Mouse (Mus musculus) 416B (cell line): Measurements from ENCODE around the gene Cep19.
"Not testable (repeated sequence)": the region's sequence is repeated elsewhere in the genome, so short reads cannot be mapped to it uniquely, and the experiment has no call there.

Experiments
- DNase-seq: peaks from one replicate; pipeline ENCODE4 v3.0.0; 2011; ENCODE audit warnings: low read depth

The Cep19 gene

DNA sequence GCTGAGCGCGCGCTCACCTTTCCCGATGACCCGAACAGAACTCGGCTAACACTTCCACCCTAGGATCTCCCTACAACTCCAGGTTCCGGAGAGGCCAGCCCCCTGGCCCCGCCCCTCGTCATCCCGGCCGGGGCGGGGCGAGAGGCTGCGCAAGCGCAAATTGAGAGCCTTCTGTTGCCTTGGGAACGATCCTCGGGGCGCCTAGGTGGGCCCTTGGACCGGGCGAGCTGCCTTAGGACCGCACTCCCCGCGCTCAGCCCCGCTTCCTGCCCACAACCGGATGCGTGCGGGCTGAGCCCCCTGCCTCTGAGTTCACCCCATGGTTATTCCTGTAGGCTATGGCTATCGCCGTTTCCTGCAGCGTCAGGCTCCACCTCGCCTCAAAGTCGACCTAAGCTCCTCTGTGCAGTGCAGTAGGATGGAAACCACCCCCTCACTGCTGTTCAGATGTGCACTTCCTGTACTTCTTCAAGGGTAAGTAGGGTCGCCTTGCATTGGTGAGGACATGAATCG is at the start of gene Cep19, which contains the start of gene Pigx:
Gene Cep19 (plus strand): TSS at position 163 of the 513 bp plus-strand sequence.
Gene Pigx (minus strand): TSS at position 103 of the 513 bp plus-strand sequence.
- peak; percentile 91 for DNase-seq

DNA sequence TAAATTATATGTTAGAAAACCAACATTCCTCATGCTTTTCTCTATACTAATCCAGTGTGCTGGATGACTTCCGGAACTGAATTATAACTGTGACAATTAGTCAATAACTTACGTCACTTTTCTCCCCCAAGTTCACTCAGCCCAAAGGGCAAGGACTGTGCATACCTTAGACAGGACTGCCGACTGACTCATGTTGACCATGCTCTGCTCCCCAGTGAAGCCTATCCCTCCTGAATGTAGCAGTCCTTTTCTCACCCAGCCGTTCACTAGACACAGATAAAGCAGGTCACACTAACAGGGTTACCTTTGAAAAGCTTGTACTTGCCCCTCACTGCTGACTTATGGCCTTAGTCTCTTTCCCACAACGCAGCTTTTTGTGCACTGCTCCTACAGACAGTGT is 40.8 kb upstream of the Cep19 start:
- DNase-seq = no peak

DNA sequence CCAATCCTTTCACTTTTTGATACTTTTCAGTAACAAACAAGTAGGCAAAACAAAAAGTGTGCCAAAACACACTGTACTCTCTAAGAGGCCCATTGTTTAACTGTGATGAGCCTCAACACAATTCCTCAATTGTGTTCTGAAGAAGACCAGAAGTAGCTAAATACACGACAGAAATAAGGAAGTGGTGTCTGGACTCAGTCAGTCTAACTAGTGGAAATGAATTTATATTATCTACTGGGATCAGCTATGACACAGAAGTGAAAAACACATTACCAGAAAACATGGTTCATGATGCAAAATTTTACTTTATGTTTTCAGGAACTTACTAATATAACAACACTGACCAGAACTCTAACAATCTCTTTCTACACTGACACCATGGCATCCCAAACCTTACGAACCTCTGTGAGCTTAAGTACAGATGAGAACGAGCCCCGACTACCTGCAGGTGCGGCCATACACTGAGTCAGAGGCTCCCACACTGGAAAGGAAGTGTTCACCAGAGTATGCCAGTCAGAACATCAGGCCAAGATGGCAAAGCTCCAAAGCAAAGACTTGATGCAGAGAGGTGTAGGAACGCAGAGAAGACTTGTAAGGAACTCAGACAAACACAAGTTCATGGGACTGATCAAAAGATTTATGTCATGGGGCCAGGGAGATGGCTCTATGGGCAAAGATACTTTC is 39.6 kb upstream of the Cep19 start:
- peak; percentile 80 for DNase-seq

DNA sequence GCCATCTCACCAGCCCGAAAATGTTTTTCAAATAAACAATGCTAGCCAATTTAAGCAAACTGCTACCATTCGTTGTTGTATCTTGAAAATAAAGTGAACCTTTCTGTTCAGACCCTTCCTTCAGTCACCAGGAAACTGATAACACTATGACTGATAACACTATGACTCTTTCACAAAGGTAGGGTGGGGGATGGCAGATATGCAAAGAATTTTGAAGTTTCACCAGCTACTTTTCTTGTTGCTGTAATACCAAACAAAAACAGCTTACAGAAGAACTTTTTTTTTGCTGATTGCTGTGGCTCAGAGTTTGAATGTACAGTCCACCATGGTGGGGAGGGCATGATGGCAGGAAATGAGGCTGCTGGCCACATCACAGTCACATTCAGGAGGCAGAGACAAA is 37.4 kb upstream of the Cep19 start:
- DNase-seq = no peak

DNA sequence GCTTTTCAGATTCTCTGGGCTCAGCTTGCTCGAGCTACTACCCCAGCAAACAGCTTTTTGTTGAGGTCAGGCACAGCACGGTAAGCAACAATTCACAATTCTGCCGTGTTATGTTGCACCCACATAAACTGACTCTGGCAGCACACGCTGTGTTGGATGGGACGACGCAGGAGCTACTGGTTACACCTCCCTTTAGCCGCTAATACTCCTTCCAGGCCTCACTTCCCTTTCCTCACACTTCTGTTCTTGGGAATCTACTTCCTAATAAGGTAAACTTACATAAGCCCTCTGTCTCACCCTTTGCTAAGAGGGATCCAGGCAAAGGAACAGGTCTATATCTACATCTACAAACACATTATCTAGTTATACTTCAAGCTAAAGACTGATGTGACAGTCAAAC is 35.7 kb upstream of the Cep19 start:
- DNase-seq = no peak

DNA sequence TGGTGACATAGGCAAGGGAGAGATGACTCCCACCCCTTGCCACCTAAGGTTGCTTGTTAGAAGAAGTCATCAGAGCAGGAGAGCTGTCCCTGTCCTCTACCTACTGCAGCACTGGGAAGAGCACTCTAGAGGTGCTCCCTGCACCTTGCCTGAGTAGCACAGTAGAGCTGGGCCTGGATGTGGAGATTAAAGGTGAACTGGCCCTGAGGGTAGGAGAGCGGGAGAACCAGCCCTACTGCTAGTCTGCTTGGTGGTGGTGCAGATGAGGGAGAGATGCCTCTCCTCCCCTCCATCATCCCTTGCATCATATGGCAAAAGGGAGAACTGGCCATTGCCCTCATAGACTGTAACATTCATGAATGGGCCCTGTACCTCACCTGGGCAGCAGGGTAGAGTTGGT is 32.7 kb upstream of the Cep19 start:
- DNase-seq = no peak

DNA sequence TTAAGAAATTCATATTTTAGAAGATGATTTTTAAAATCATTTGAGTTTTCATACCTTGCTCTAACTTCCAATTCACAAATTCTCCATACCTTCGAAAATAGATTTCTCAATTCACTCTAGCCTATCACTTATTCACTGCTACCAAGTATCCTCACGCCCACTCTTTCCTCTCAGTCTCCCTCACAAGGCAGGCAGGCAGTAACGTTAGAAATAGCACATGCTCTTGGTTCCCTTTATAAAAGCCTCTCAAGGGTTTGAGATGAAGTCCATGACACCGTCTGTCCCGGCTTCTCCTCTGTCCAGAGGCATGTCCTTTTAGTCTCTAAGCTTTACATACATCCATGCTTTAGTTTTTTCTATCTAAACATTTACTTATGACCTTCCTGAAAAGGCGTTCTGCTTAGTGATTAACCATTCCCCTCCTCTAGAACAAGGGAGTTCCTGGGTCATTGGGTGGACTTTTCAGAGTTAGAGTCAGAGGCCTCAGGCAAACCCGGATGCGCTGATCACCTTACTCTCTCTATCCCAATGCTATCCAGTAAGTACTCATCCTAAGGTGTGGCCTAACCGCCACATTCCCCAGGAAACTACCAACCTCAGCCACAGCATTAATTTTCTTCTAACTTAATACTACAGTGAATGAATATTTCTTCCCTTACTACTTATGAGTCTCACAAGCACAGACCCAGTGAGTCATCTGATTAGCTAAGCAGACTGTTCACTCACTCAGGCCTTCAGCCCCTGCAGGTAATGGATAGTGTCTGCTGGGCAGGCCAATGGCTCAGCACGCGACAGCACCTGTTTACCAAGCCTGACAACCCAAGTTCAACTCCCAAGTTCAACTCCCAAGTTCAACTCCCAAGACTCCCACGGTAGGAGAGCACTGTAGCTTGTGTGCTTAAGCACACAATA is 31.0 kb upstream of the Cep19 start:
- DNase-seq = peak; percentile 59

DNA sequence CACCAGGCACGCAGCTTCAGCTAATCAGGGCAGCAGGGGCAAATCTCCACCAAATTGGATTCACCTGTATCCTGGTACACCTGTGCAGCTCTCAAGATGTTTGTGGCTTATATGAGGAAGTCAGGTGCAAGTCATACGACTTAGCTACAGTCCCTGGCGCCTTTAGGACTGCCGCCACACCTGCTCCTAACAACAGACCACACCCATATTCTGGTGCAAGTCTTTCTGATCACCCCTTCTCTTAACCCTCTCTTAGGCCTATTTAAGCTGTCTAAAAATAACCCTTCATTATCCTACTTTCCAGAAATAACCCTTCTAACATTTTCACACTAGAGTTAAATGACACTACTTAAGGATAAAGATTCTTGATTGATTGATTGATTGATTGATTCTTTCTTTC is 29.5 kb upstream of the Cep19 start:
- DNase-seq = not testable (repeated sequence)

DNA sequence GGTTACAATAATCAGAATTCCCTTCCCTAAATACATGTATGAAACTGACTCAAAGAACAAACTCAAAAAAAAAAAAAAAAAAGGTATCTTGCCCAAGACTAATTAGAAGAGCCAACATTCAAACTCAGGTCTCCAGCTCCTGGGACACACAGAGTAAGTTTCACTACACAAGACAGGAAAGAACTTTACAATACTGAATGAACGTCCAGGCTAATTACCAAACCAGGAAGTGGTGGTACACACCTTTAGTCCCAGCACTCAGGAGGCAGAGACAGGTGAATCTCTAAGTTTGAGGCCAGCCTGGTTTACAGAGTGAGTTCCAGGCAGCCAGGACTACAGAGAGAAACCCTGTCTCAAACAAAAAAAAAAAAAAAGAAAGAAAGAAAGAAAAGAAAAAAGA is 23.8 kb upstream of the Cep19 start:
- DNase-seq = no peak

DNA sequence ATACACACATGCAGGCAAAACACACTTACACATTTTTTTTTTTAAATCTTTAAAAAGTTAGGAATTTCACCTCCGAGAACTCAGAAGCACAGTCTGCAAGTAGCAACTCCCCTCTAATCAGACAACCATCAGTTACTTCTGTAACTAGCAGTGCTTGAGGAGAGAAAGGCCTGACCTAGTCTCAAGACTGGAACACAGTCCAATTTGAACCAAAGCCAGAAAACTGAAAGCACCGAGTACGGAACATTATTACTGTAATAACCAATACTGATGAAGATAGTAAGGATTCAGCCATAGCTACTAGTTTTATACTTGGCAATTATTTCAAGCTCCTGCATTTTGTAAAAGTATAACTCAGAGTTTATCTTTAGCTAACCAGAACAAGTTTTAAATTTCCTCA is 23.2 kb upstream of the Cep19 start:
- DNase-seq = peak; percentile 21

DNA sequence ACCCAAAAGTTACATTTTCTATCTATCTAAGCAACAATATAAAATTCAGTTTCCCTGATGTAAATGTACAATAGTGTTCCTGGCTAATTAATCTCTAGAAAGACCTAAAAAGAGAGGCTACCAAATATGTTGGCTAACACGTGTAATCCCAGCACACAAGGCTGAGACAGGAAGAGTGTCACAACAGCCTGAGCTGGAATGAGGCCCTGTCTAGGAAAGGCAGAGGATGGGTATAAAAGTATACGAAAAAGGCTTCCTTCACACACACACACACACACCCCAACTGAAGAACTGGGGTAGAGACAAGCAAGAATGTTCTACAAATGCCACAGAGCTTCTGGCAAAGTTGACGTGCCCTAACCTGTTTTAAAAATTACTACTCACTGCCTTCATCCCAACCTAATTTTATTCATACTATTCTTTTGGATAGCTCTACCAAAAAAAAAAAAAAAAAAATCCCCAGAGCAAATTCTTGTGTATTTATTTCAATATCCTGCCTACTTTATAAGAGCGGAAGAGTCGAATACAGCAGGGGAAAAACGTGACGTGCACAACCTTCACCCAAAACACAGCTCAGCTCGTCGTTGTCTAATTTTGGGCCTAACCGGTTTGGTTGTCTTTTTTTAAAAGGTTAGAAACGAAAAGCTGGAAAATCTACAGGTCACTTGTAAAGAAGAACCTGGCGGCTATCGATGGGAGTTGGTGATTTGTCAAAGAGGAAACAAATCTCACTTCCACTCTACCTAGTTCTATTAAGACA is 21.8 kb upstream of the Cep19 start:
- DNase-seq = peak; percentile 45

DNA sequence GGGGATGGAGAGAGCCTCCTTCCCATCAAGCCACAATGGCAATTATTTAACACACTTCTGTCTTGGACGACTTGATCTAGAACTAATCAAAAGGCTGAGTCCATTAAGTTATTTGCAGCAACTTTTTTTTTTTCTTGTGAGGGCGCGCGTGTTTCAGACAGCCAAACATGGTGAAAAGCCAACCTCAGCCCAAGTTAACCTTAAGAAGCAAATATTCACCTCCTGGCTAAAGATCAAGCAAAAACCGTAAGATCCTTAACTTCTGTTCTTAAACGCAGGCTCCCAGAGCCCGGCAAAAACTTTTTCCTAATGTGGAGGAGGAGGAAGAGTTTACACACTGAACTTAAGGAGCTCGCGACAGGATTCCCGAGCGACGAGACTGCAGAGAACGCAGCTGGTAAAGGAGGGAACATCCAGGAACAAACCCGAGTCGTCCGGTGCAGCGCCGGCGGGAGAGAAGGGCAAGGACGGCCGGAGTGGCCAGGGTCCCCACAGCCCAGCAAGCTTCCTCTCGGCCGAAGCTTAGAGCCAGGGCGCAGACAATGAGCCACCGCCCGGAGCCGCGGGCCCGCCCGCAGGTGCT is 21.1 kb upstream of the Cep19 start:
- peak; percentile 69 for DNase-seq

DNA sequence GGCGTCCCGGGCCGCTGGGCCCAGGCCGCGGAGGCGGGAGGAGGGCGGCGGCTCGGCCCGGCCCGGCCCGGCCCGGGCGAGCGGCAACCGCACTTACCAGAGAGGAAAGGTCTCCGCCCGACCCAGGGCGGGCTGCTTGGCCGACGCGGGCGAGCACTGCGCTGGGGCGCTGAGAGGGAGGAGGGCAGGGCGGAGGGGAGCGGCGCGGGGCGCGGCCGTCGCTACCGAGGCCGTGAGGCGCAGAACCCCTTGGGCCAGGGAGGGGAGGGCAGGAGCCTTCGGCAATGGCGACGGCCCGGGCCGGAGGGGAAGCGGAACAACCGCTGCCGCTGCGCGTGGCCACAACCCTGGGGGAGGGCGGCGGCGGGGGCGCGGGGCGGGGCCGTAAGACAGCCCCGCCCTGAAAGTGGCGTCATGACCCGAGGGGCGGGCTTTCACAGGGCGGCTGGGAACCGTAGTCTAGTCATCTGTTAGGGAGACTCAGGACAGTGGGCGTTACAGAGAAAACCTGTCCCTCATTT is 20.5 kb upstream of the Cep19 start, which contains the start of gene Pak2:
Gene Pak2 (minus strand): TSS at position 352 of the 521 bp plus-strand sequence.
- peak; percentile 85 for DNase-seq

DNA sequence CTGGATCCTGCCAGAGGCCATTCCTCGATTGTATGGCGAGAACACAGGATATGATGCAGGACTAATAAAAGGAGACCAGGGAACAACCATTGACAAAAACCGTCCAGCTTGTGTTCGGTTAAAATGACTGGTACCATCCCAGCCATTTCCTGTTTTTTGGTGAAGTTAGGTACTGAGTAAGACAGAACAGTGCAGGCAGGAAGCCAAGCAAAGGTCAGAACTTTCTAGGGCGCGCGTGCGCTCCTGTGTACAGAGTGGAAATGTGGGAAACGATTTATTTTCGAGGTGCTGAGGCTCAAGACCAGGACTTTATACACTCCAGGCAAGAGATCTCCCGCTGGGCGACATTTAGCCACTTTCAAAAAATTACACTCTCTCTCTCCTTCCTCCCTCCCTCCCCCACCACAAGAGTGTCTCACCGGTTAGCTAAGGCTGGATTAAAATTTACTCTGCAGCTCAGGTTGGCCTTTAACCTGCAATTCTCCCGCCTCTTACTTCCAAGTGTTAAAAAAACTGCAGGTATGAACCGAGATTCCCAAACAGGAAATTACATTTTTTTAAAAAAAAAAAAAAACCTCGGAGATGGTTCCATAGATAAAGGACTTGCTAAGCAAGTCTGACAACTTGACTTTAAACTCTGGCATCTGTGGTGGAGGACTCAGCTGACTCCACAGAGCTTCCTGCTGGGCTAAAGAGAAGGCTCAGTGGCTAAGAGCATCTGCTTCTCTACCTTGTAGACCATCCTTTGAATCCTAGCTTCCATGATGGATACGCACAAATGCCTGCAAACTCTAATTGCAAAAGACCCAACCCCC is 11.8 kb upstream of the Cep19 start:
- DNase-seq = peak; percentile 86

DNA sequence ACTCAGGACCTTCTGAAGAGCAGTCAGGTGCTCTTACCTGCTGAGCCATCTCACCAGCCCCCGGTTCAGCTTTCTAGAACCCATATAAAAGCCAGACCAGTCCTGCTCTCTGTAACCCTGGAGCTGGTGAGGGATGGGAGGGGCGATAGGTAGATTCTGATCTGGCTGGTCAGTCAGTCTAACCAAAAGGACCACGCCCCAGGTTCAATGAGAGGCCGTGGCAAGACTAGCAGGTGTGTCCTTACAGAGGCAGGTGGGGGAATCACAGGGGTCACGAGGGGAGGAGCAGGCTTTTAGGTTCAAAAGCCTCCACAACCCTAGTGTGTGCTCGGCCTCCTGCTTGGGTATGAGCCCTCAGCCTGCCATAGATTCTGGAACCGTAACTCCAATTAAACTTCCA is 8.1 kb upstream of the Cep19 start:
- DNase-seq = no peak

DNA sequence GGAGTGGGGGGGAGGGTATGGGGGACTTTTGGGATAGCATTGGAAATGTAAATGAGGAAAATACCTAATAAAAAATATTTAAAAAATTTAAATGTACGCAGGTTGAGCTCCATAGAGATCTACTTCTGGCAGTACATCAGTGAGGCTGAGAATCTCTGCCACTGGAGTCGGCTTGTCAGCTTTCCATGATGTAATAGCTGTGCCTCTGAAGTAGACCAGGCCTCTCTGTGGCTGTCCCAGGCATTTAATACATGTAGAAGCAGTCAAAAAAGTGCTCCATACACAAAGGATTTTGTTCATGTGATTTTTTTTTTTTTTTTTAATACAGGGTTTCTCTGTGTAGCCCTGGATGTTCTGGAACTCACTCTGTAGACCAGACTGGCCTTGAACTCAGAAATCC is 1.8 kb upstream of the Cep19 start:
- DNase-seq = not testable (repeated sequence)

DNA sequence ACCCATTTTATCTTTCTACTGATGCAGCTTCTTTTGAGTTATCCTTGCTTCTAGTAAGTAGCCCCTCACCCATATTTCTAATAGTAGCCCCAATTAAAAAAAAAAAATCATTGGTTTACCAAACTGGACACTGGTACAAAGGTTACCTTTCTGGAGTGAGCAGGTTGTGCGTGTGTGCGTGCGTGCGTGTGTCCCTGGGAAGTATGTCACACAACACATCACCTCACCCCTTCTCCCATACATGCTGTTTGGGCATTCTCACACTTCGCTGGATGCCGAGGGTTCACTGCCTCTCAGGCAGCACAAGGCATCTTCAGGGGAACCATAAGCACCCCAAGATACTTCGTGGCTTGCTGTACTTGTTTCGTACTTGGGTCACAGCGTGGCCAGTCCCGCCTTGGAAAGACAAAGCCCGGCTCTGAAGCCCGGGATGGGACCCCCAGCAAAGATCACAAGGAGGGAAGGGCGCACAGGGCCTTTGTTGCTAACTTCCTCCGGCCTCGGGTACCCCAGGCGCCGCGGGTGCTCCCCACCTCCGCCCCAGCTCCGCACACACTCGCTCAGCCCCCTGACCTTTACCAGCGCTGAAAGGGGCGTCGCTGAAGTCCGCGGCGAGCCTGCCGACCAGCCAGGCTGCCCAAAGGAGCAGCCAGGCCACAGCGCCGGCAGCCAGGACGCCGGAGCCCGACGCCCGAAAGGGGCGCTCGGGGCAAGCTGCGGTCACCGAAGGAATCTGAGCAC is 533 bp upstream of the Cep19 start:
- no peak for DNase-seq

DNA sequence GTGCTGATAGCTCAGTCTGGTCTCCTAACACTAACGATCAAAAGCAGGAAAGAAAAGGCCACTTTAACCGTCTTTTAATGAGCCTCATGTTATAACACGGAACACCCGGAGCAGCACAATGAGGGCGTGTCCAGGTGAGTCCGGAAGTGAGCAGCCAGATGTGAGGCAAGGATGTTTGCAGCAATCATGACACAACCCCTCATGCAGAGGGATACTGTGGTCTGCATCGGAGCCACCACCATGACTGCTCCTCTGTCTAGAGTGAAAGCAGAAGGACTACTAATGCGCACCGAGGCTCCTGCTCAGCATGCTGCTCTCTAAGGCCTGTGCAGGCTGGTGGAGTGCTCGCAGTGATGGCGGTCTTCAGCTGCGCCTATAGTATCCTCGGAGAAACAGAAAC is 2.7 kb downstream of the Cep19 start:
- no peak for DNase-seq

DNA sequence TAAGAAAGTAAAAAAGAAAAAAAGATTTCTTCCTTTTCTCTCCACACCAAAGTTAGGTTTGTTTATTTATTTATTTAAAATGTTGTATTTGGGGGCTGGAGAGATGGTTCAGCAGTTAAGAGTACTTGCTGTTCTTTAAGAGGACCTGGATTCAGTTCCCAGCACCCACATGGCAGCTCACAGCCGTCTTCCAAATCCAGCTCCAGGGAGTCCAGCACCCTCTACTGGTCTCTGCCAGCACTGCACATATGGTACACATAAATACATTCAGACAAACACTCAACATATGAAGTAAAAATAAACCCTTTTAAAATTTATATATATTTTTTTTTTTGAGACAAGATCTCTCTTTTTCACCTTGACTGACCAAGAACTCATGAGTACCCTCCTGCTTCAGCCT is 6.1 kb downstream of the Cep19 start:
- DNase-seq = no peak
